Mouse (Mus musculus) liver, postnatal 0 days (tissue): Measurements from ENCODE around the gene Pgpep1.

Source experiments
- CTCF ChIP-seq: sonication (generic); IDR thresholded peaks from 2 replicates; pipeline ENCODE4 v1.5.1; 2016; ENCODE audit warnings: antibody characterized with exemption, low read depth
- EP300 ChIP-seq: IDR thresholded peaks from 2 replicates; pipeline ENCODE4 v1.6.1; 2016; ENCODE audit warnings: antibody characterized with exemption, low read depth, mild to moderate bottlenecking

- TF ChIP-seq CTCF = no peak
- no peak for TF ChIP-seq EP300
Observed at GRCm38 (mm10) chr8:70607898-70608748, 52.1 kb downstream of the Pgpep1 start.
